Mouse (Mus musculus): ENCODE data around the gene Ublcp1.

Ublcp1 gene

GRCm38 (mm10) chr11:44422337-44423111 lies 47.8 kb downstream of the Ublcp1 start:
- no peak for DNase-seq (ENCODE audit: extremely low spot score, low spot score)

GRCm38 (mm10) chr11:44417403-44417802 lies 52.9 kb downstream of the Ublcp1 start:
- no peak for DNase-seq (ENCODE audit: extremely low spot score, low spot score)

- no peak for DNase-seq (ENCODE audit: extremely low spot score, low spot score)
Measured at GRCm38 (mm10) chr11:44414605-44415004, 55.7 kb downstream of the Ublcp1 start.

GRCm38 (mm10) chr11:44413371-44413770 lies 56.9 kb downstream of the Ublcp1 start:
- no peak for DNase-seq (ENCODE audit: extremely low spot score, low spot score)

GRCm38 (mm10) chr11:44412276-44412675 lies 58.0 kb downstream of the Ublcp1 start:
- DNase-seq (ENCODE audit: extremely low spot score, low spot score): no peak

- no peak for DNase-seq (ENCODE audit: extremely low spot score, low spot score)
Measured at GRCm38 (mm10) chr11:44410413-44410812, 59.9 kb downstream of the Ublcp1 start.

- no peak for DNase-seq (ENCODE audit: extremely low spot score, low spot score)
Measured at GRCm38 (mm10) chr11:44408626-44409025, 61.7 kb downstream of the Ublcp1 start.

- no peak for DNase-seq (ENCODE audit: extremely low spot score, low spot score)
Measured at GRCm38 (mm10) chr11:44406457-44406856, 63.8 kb downstream of the Ublcp1 start.

- DNase-seq (ENCODE audit: extremely low spot score, low spot score): no peak
Measured at GRCm38 (mm10) chr11:44405961-44406360, 64.3 kb downstream of the Ublcp1 start.

GRCm38 (mm10) chr11:44405113-44405512 lies 65.2 kb downstream of the Ublcp1 start:
- DNase-seq (ENCODE audit: extremely low spot score, low spot score): no peak
